Mouse (Mus musculus): ENCODE measurements at regions not wholly inside any gene's neighbourhood (a gene's known extent, or its start where the extent isn't known, plus 50 kb on each side); places are given as distances from the start of the nearest gene placed in this dataset.

GRCm38 (mm10) chrX:96019556-96019955 lies 62.8 kb upstream of the Las1l start:
- intact Hi-C loops (cut with DNase I) = loop anchor here (5.0 kb wide), 1 partner anchor 158 kb away; no protein-coding TSS in a partner anchor
- DNase-seq (ENCODE audit: low spot score in 2 of 2) = peak; percentile 39 to 58

DNA sequence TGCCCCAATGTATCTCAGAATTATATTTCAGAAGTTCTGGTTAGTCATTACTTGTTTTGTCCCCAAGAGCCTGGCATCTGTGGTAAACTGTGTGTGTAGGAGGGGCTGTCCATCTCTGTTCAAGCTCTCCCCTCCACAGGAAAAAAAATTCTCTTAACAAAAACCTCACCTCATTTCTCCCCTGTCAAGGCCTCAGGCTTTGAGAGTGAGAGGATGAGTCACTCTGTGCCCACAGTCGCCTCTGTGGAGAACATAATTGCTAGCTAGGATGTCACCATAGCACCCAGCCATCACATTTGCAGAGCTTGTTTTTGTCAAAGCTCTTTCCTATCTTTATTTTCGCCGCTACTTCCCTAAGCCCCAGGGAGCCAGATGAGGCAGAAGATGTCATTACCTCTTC lies 63.6 kb upstream of the Las1l start:
- DNase-seq (ENCODE audit: low spot score in 2 of 2) = peak in 1 of 2 experiments; percentile 10
- intact Hi-C loops (cut with DNase I) = loop anchor here (10.0 kb wide), 1 partner anchor 114 kb away; no protein-coding TSS in a partner anchor

DNA sequence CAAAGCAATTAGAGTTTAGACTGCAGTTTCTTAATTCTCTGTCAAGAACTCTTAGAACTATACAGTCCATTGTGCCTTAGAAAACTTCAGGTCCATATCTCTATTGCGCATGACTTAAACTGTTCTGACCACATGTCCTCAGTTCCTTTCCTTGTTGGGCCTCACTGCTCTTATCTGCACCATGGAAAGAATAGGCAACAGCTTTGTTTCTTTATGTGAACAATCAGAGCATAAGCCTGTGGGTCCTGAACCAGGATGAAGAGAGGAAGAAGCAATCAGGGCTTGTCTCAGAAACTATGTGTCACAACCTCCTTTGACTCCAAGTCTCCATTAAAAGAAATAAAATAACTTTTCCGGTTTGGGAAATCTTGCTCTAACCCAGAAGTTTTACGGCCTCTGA lies 68.6 kb upstream of the Las1l start:
- no peak for DNase-seq (ENCODE audit: low spot score in 2 of 2)
- intact Hi-C loops (cut with DNase I) = loop anchor here (10.0 kb wide), 1 partner anchor 109 kb away; no protein-coding TSS in a partner anchor

- DNase-seq (ENCODE audit: low spot score in 2 of 2) = peak; percentile 3 to 10
- intact Hi-C loops (cut with DNase I) = loop anchor here (10.0 kb wide), 1 partner anchor 109 kb away; no protein-coding TSS in a partner anchor
Measured at GRCm38 (mm10) chrX:96025876-96026275, 69.1 kb upstream of the Las1l start.

DNA sequence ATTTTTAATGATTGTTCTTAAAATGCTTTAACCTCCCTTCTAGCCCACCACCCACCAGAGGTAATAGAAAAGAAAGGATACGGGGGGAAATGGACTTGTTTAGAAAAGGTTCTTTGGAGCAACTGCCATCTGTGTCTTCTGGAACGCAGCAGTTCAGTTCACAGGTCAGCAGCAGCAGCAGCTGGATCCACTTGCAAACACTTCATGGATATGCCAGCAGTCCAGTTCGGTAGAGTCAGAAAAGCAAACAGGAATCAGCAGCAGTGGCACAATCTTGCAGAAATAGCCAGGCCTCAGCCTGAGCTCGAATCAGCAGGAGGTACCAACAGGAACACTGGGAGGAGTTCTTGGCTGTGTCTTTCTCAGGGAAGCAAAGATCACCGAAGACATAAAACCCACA lies 64.3 kb upstream of the Msn start:
- intact Hi-C loops (cut with DNase I) = no loop called here
- no peak for DNase-seq (ENCODE audit: low spot score in 2 of 2)

DNA sequence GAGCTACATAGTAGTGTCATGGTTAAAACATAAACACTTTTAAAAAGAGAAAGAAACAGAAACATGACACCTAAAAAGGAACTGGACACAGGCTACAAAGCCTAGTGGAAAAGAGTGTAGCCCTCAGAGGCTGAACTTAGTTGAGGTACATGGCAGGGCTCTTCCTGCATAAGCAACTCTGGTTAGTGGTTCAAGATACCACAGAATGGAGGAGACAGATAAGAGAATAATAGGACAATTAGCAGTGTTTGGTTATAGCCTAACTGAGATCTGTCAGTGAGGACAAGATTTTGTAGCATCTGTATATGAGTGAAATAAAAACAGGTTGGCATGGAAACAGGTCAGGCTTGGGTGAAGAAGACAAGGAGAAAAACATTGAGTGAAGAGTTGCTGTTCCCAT lies 60.5 kb upstream of the Msn start:
- intact Hi-C loops (cut with DNase I) = no loop called here
- DNase-seq (ENCODE audit: low spot score in 2 of 2) = no peak

DNA sequence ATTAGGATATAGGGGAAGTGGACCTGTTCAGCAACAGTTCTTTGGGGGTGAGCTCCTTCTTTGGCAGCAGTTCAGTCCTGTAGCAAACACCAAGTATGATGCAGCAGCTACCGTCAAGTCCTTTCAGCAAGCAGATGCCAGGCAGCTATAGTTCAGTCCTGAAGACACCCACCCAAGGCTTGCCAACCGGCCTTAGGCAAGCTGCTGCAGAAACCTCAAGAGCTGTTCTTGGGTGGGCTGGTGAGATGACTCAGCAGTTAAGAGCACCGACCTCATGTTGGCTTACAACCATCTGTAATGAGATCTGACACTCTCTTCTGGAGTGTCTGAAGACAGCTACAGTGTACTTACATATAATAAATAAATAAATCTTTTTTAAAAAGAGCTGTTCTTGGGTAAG lies 53.6 kb upstream of the Msn start:
- intact Hi-C loops (cut with DNase I) = no loop called here
- DNase-seq (ENCODE audit: low spot score in 2 of 2) = no peak
